15 mouse cellular contexts compared by ENCODE assay signal in genomic region chr10:61576120-61576767, GRCm38 (mm10). TPM values are rescaled to one million over a fixed set of nuclear protein-coding genes. Genes with fewer than 3 reads are reported as not detected.
DNase-seq lines count a peak whose midpoint lies in the region; ATAC-seq and TF ChIP-seq lines count a peak whose summit lies in the region.
"Had no signal": no experiment of that assay in that cellular context is flagged by ENCODE, and none has a peak within 500 bp of the region (broad histone marks: within the 10 kb centered on the region; RNA-seq: fewer than 3 reads in every experiment).

No protein-coding gene starts in this region.

- H3K9ac ChIP-seq in neural tube, embryonic 11.5 days (ENCODE audit: low read length) = no peak overlapping the region
- no peak overlapping the region for H3K9ac ChIP-seq in embryonic facial prominence, embryonic 14.5 days (ENCODE audit: low read depth, low read length)
- H3K9ac ChIP-seq in hindbrain, postnatal 0 days (replicated peaks; ENCODE audit: low read length) = no peak overlapping the region
- H3K9ac ChIP-seq: embryonic facial prominence, embryonic 13.5 days; liver, embryonic 15.5 days had no signal

- WGBS in neural tube, embryonic 11.5 days = 70% methylated on average over 13 of the region's 13 CpGs
- WGBS in embryonic facial prominence, embryonic 14.5 days = 65% methylated on average over 13 of the region's 13 CpGs
- WGBS in hindbrain, postnatal 0 days = 21% methylated on average over 13 of the region's 13 CpGs

- no peaks in the 10 kb centered on the region for H3K27me3 ChIP-seq in neural tube, embryonic 11.5 days (ENCODE audit: control insufficient read depth, insufficient read depth, low read length)
- H3K27me3 ChIP-seq in embryonic facial prominence, embryonic 14.5 days (replicated peaks; ENCODE audit: control insufficient read depth, insufficient read depth, low read length) = no peaks in the 10 kb centered on the region
- no peaks in the 10 kb centered on the region for H3K27me3 ChIP-seq in hindbrain, postnatal 0 days (ENCODE audit: insufficient read depth, low read length)
- H3K27me3 ChIP-seq: CH12.LX; embryonic facial prominence, embryonic 13.5 days; liver, embryonic 15.5 days had no signal

- no peak for TF ChIP-seq CTCF in hindbrain, postnatal 0 days (IDR thresholded peaks at IDR 0.05; ENCODE audit: low read depth)

- ATAC-seq in neural tube, embryonic 11.5 days (ENCODE audit: insufficient read depth, low FRiP score, low TSS enrichment) = no peak
- ATAC-seq in embryonic facial prominence, embryonic 14.5 days (ENCODE audit: low read depth) = 0 out of 2 replicates have a peak, but pooled peaks have one; percentile 15
- peak; percentile 65 for ATAC-seq in hindbrain, postnatal 0 days
- ATAC-seq in megakaryocyte progenitor cell, adult 5-6 weeks (replicated peaks; ENCODE audit: poor library complexity) = no peak

- H3K9me3 ChIP-seq in neural tube, embryonic 11.5 days (ENCODE audit: control insufficient read depth, low read length) = no peaks in the 10 kb centered on the region
- H3K9me3 ChIP-seq in embryonic facial prominence, embryonic 14.5 days (ENCODE audit: control insufficient read depth, low read length) = no peaks in the 10 kb centered on the region
- H3K9me3 ChIP-seq in hindbrain, postnatal 0 days (ENCODE audit: low read length) = no peaks in the 10 kb centered on the region
- H3K9me3 ChIP-seq: embryonic facial prominence, embryonic 13.5 days; liver, embryonic 15.5 days had no signal

- DNase-seq in neural tube, embryonic 11.5 days (ENCODE audit: low spot score) = peak; percentile 45
- DNase-seq in neural tube, embryonic 10.5 days (ENCODE audit: extremely low spot score, low spot score) = no peak
- DNase-seq in embryonic facial prominence, embryonic 14.5 days (ENCODE audit: low spot score) = no peak
- peak; percentile 69 for DNase-seq in hindbrain, postnatal 0 days (ENCODE audit: low spot score)
- DNase-seq in layer of hippocampus, postnatal 10 days (ENCODE audit: low spot score in 2 of 2) = no peak
- no peak for DNase-seq in layer of hippocampus, postnatal 36 days
- DNase-seq: cerebellum, adult 8-10 months; gastrocnemius, adult 2 months had no signal

- no peaks in the 10 kb centered on the region; the same call in 1 of the 2 replicates for H3K4me1 ChIP-seq in neural tube, embryonic 11.5 days (ENCODE audit: control insufficient read depth, insufficient read depth, low read length)
- 0 out of 2 replicates have a peak, but pooled peaks cover 2% of the 10 kb centered on the region for H3K4me1 ChIP-seq in embryonic facial prominence, embryonic 14.5 days (ENCODE audit: control insufficient read depth, insufficient read depth, low read length)
- H3K4me1 ChIP-seq in hindbrain, postnatal 0 days (ENCODE audit: insufficient read depth, low read length) = peaks cover 8% of the 10 kb centered on the region; the same call in 1 of the 2 replicates
- H3K4me1 ChIP-seq: liver, embryonic 15.5 days had no signal

- no peaks in the 10 kb centered on the region for H3K36me3 ChIP-seq in neural tube, embryonic 11.5 days (ENCODE audit: control insufficient read depth, insufficient read depth, low read length)
- H3K36me3 ChIP-seq in embryonic facial prominence, embryonic 14.5 days (ENCODE audit: control insufficient read depth, insufficient read depth, low read length) = no peaks in the 10 kb centered on the region
- H3K36me3 ChIP-seq in hindbrain, postnatal 0 days (ENCODE audit: insufficient read depth, low read length) = no peaks in the 10 kb centered on the region
- H3K36me3 ChIP-seq: liver, embryonic 15.5 days had no signal

- no peak overlapping the region for H3K4me3 ChIP-seq in neural tube, embryonic 11.5 days (ENCODE audit: low read depth, low read length)
- H3K4me3 ChIP-seq in embryonic facial prominence, embryonic 14.5 days (ENCODE audit: low read depth, low read length) = no peak overlapping the region
- H3K4me3 ChIP-seq in hindbrain, postnatal 0 days (ENCODE audit: low read length) = no peak overlapping the region
- H3K4me3 ChIP-seq: embryonic facial prominence, embryonic 13.5 days; gastrocnemius, adult 2 months; liver, embryonic 15.5 days had no signal

- H3K27ac ChIP-seq in neural tube, embryonic 11.5 days (ENCODE audit: low read depth, low read length) = no peak overlapping the region; the same call in 1 of the 2 replicates
- H3K27ac ChIP-seq in embryonic facial prominence, embryonic 14.5 days (replicated peaks; ENCODE audit: low read depth, low read length) = no peak overlapping the region
- H3K27ac ChIP-seq in hindbrain, postnatal 0 days = peak overlapping the region; percentile 51; the same call in 1 of the 2 replicates
- H3K27ac ChIP-seq: embryonic facial prominence, embryonic 13.5 days; gastrocnemius, adult 2 months; kidney, postnatal 0 days; liver, embryonic 15.5 days had no signal

- no peak overlapping the region for H3K4me2 ChIP-seq in neural tube, embryonic 11.5 days (ENCODE audit: low read depth)
- H3K4me2 ChIP-seq in embryonic facial prominence, embryonic 14.5 days (ENCODE audit: low read depth, low read length) = no peak overlapping the region
- no peak overlapping the region for H3K4me2 ChIP-seq in hindbrain, postnatal 0 days (ENCODE audit: low read depth, low read length)
- H3K4me2 ChIP-seq: embryonic facial prominence, embryonic 13.5 days; liver, embryonic 15.5 days had no signal

RNA-seq across cellular contexts. Expression of gene Npffr1, which starts 19.0 kb away (rescaled TPM):
- polyA plus RNA-seq in neural tube, embryonic 11.5 days (2014; fragmentation: Nextera tagmentation; extraction: Ambion mirVana) = 0.08 TPM in 1 of 2 replicates, not detected in the other
- polyA plus RNA-seq in embryonic facial prominence, embryonic 14.5 days (2014; fragmentation: Nextera tagmentation; extraction: Ambion mirVana) = 0.06 and 0.08 TPM in 2 replicates
- total RNA-seq in hindbrain, postnatal 0 days (2014; rRNA removed) = 3.6 and 3.7 TPM in 2 replicates
- polyA plus RNA-seq in hindbrain, postnatal 0 days (2015; fragmentation: Nextera tagmentation; extraction: Ambion mirVana) = 1.6 and 1.7 TPM in 2 replicates
- 0.10 TPM in 2 replicates for total RNA-seq in megakaryocyte progenitor cell, adult 5-6 weeks (2015)
- total RNA-seq in megakaryocyte progenitor cell, adult 5-6 weeks (2017) = not detected in 2 replicates
- 1 to 10 TPM; 4.1 to 4.5 TPM for total RNA-seq in layer of hippocampus, postnatal 10 days (2021)
- total RNA-seq in layer of hippocampus, postnatal 36 days (2021) = 1 to 10 TPM; 4.3 to 4.4 TPM
- total RNA-seq: CH12.LX; heart, postnatal 25 days; megakaryocyte-erythroid progenitor cell, adult 5-6 weeks had no signal
- polyA plus RNA-seq: embryonic facial prominence, embryonic 13.5 days; liver, embryonic 15.5 days had no signal

Comparison
In these comparisons a context has a peak if more than half of its experiments do, and no peak if none do; other contexts are left out.
1. DNase-seq: peak in neural tube, embryonic 11.5 days (single experiment) and hindbrain, postnatal 0 days (single experiment); none in neural tube, embryonic 10.5 days (single experiment), embryonic facial prominence, embryonic 14.5 days (single experiment), layer of hippocampus, postnatal 10 days (0 of 2) and layer of hippocampus, postnatal 36 days (0 of 2).
2. ATAC-seq: peak in embryonic facial prominence, embryonic 14.5 days (single experiment) and hindbrain, postnatal 0 days (single experiment); none in neural tube, embryonic 11.5 days (single experiment) and megakaryocyte progenitor cell, adult 5-6 weeks (single experiment).